Mouse (Mus musculus): ENCODE measurements at regions not wholly inside any gene's neighbourhood (a gene's known extent, or its start where the extent isn't known, plus 50 kb on each side); places are given as distances from the start of the nearest gene placed in this dataset.

DNA sequence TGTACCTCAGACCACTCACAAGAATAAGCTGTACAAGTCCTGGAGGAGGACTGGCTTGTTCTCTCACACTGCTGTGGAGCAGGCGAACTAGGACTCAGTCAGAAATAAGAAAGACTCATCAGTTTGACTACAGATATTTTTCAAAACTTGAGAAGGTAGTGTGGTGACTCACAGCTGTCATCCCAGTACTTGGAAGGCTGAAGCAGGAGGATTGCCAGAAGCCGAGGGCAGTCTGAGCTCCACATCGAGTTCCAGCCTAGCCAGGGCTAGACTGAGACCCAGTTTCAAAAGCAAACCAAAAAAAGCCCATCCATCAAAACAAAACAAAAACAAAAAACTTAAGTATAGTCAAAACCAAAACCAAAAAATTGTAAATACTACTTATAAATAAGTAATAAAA, 197.8 kb upstream of the Mkln1 start:
- DNase-seq = no peak

DNA sequence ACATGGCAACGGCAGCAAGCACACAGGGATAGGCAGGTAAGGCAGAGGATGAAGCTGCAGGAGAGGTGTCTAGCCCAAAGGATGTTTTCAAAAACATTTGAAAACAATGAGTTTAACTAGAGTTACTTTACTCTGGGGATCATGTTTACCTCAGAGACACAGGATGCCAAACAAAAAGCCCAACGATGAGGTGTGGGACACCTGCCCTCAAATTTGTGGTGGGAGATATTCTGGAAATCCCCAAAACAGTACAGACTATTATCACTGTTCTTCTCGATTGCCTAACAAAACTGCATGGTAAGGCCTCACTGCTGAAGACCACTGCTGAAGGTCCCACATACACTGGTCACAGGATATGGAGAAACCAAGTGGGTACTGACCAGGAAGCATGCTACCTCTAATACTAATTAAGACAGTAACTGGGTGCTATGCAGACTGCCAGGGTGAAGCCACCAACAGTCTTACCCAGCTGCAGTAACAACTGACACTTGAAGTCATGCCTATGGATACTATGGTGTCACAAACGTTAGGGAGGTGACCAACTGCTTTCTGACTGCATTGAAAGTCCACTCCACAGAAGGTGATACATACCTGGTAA, 197.1 kb upstream of the Mkln1 start:
- no peak for DNase-seq

GRCm38 (mm10) chr6:31202594-31202993, 195.9 kb upstream of the Mkln1 start:
- no peak for DNase-seq

- DNase-seq = no peak
These were observed 194.1 kb upstream of the Mkln1 start for GRCm38 (mm10) chr6:31204434-31204833.

DNA sequence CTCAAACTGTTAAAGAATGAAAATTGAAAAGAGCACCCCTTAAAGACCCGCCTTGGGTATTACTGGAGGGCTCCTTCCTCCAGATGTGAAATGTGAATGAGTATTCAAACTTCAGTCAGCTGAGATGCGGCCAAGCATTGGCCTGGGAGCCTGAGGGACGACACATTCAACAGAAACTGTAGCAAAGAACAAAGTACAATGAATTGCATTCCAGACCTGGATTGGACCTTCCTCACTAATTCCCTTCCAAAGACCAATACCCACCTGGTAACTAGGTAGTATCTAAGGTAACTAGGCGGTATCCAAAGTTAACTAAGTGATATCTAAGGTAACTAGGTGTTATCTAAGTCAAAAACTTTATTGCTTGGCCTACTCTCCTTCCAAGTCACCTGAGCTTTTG, 193.7 kb upstream of the Mkln1 start:
- no peak for DNase-seq

- no peak for DNase-seq
These were observed 192.4 kb upstream of the Mkln1 start for GRCm38 (mm10) chr6:31206106-31206505.

- DNase-seq = no peak
These were observed 191.3 kb upstream of the Mkln1 start for GRCm38 (mm10) chr6:31207231-31207630.

- no peak for DNase-seq
These were observed 190.3 kb upstream of the Mkln1 start for GRCm38 (mm10) chr6:31208224-31208623.

- no peak for DNase-seq
These were observed 189.0 kb upstream of the Mkln1 start for GRCm38 (mm10) chr6:31209411-31210139.

DNA sequence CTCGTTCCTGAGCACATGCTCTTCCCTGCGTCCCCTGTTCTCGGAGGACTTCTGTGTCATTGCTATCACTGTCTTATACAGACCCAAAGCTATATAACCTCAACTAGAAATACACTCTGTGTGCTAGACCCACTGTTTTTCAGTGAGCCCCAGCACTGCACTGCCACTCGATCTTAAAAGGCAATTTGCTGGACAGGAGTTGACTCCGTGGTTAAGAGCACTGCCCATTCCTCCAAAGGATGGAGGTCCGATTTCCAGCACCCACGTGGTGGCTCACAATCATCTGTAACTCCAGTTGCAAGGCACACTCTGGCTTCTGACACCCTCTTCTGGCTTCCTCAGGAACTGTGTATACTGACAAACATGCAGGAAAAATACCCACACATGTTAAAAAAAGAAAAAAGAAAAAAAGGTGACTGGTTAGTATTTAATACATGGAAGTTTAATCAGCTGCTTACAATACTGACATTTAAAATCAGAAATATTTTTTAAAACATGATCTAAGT, 188.3 kb upstream of the Mkln1 start:
- DNase-seq = no peak

- no peak for DNase-seq
These were observed 187.4 kb upstream of the Mkln1 start for GRCm38 (mm10) chr6:31211091-31211490.

GRCm38 (mm10) chr6:31211616-31212015, 186.9 kb upstream of the Mkln1 start:
- DNase-seq = no peak

- DNase-seq = peak; percentile 23
These were observed 186.5 kb upstream of the Mkln1 start for GRCm38 (mm10) chr6:31212080-31212479.

GRCm38 (mm10) chr6:31212694-31213093, 185.8 kb upstream of the Mkln1 start:
- DNase-seq = peak; percentile 19

DNA sequence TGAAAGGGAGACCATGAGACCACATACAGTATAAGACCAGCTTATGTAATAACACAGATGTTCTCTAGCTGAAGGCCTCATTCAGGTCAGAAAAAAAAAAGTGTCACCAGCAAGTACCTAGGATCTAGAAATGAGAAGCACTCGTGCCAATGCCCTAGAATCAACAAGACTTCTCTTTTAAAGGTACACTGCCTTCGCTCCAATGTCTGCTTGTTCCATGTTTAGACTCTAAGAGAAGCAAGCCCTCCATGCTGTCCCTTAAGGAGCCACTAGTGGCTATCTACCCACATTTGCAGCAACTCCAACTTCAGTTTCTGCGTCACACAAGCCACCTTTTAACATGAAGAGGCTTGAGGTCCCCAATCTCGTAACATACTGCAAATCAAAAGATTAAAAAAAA, 185.4 kb upstream of the Mkln1 start:
- DNase-seq = peak; percentile 15

DNA sequence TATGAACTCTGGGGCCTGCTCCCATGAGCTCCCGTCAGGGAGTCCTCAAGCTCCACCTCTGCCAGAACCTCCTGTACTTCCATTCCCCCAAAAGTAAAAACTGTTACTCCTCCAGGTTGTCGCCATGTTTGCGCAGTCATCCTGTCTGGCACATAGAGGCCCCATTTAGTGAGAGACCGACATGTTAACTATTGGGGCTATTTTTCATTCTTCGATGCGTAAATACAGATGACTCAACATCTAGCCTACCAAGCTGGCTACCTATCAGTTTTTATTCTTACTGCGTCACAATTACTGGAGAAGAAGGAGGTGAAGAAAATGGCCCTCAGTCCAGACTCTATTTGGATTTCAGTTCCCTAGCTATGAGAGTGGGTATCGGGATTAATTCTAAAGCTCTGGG, 182.9 kb upstream of the Mkln1 start:
- peak; percentile 57 for DNase-seq

DNA sequence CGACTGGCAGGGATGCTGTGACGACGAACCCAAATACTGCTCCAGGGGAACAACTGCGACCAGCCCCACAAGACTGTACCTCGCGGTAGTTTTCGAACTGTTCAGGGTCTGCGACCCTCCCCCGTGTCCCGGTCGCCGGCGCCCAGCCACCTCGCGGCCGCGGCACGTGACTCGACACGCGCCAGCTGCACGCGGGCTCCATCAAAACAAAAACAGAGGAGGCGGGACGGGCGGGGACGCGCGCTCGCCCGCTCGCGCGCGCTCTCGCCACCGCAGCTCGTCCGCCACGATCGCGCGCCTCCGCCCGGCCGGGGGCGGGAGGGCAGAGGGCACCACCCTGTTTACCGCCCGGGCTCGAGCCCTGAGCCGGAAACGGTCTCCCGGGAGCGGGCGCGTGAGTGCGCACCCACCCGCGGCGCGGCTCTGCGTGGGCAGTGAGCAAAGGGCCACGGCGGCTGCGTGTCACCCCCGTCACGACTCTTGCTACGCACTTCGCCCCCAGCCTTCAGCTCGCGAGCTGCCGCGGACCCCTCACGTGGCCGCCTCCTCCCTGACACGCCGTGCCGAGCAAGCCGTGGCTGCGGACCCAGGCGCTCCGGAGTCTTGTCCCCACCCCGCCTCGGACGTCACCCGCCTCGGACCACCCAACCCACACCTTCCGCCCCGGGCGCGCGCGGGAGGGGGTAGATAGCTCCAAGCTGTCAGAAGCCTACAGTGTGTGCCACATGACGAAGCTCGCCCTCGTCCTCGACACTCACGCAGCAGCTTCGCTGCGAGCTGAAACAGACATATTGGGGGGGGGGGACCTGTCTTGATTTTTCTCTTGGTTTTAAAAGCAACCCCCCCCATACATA, 182.1 kb upstream of the Mkln1 start:
- DNase-seq = peak; percentile 94

DNA sequence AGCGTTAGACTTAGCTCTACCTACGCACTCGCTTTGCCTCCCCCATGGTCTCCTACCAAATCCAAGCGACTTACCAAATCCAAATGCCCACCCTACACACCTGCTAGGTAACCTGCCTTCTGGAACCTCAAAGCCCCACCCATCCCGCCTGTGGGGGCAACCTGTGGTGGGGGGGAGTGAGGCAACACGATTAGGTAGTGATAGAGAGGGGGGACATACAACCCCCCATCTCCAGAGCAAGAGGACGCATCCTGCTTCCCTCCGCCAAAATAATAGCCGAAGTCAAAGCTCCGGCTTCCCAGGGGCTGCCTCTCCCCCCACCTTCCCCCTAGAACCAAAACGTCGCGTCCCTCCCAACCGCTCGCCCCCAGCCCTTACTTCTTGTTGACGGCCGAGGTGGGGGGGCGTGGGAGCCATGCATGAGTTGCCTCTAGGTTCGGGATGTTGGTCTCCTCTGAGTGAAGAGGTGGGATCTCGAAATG, 181.4 kb upstream of the Mkln1 start:
- peak; percentile 86 for DNase-seq

DNA sequence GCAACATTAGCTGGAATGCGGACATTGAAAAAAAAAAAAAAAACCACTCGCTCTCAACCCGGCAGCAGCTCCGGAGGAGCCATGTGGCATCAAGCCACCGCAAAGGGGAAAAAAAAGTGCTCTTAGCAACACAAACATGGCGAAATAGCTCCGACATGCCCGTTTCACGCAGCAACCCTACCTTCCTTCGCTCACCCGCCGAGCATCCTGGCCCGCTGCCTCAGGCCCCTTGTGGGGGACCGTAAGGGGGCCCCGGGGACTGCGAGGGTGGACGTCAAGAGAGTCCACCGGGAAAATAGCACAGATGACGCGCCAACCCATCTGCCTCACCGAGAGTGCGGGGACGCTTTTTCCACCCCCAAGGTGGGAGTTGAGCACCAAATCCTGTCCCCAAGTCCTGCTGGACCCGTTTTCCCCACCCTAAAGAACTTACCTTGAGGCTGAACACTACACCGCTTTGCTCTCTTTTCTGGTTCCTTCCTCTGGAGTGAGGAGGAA, 180.8 kb upstream of the Mkln1 start:
- DNase-seq = peak; percentile 83

- DNase-seq = peak; percentile 81
These were observed 180.3 kb upstream of the Mkln1 start for GRCm38 (mm10) chr6:31218139-31218750.

DNA sequence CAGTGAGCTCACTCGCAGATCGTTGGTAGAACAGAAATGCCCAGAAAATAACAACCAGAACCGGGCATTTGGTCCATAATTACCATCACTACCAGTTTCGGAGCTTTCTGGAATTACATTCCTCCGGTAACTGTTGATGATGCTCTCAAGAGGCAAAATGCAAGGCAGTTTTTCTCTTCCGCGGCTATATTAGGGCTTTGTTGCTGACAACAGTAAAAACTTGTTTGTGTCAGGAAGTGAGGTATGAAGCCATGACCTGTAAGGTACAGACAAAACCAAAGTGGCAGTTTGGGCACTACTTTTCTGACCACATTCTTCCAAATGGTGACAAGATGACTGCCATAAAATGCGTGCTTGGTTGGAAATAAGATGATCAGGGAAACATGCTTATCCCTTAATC, 179.7 kb upstream of the Mkln1 start:
- DNase-seq = no peak

DNA sequence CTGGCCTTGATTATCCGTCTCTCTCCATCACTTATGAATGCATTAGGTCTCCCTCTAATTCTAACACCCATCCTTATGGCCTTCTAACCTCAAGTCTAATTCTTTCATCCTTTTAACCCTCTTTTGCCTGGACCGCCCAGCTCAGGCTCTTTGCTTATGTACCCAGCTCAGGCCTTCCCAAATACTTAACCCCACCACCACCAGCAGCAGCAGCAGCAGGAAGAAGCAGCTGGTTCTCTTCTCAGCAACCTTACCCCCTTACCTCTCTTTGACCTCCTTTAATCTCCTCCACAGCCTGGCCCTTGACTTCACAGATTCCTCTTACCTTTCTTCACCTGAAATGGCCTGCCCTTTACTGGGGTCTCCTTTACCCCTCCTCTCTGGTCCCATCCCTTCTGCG, 178.8 kb upstream of the Mkln1 start:
- peak; percentile 45 for DNase-seq

Measured in cerebellum, adult 9-11 months (tissue).